Mouse (Mus musculus): ENCODE measurements around the gene Macrod2. TPM values are rescaled to one million over a fixed set of nuclear protein-coding genes. Genes with fewer than 3 reads are reported as not detected.

Gene Macrod2
- total and polyA plus RNA-seq, 2 experiments from 2014 or later: 37.3 to 67.2 TPM

- Histone ChIP-seq H3K9me3 (ENCODE audit: low read length) (no peaks in the 10 kb centered on the region), H3K4me1 (ENCODE audit: insufficient read depth, low read length) (no peaks in the 10 kb centered on the region), H3K9ac (replicated peaks; ENCODE audit: low read length, poor library complexity, severe bottlenecking) (no peak overlapping the region), H3K27ac (ENCODE audit: low read depth, low read length) (no peak overlapping the region), H3K27me3 (ENCODE audit: insufficient read depth, low read length) (no peaks in the 10 kb centered on the region), H3K4me3 (ENCODE audit: low read depth, low read length) (no peak overlapping the region), H3K36me3 (ENCODE audit: insufficient read depth, low read length) (no peaks in the 10 kb centered on the region), H3K4me2 (ENCODE audit: low read depth, low read length, poor library complexity, severe bottlenecking) (peak overlapping the region; percentile 28; the same call in 1 of the 2 replicates)
- ATAC-seq (ENCODE audit: low FRiP score): no peak
- no peak for TF ChIP-seq CTCF (IDR thresholded peaks at IDR 0.05)
- no peak for DNase-seq (ENCODE audit: low spot score)
- 25% methylated on average over 8 of the region's 8 CpGs for WGBS
Measured at GRCm38 (mm10) chr2:140533621-140534020, 138.5 kb downstream of the Macrod2 start.

- H3K36me3 ChIP-seq (ENCODE audit: insufficient read depth, low read length): no peaks in the 10 kb centered on the region
- H3K4me2 ChIP-seq (ENCODE audit: low read depth, low read length, poor library complexity, severe bottlenecking): no peak overlapping the region
- no peaks in the 10 kb centered on the region for H3K27me3 ChIP-seq (ENCODE audit: insufficient read depth, low read length)
- DNase-seq (ENCODE audit: low spot score): no peak
- H3K9ac ChIP-seq (replicated peaks; ENCODE audit: low read length, poor library complexity, severe bottlenecking): no peak overlapping the region
- no peak overlapping the region for H3K27ac ChIP-seq (ENCODE audit: low read depth, low read length)
- WGBS: 89% methylated on average over 3 of the region's 3 CpGs
- TF ChIP-seq CTCF (IDR thresholded peaks at IDR 0.05): no peak
- no peaks in the 10 kb centered on the region for H3K4me1 ChIP-seq (ENCODE audit: insufficient read depth, low read length)
- no peak overlapping the region for H3K4me3 ChIP-seq (ENCODE audit: low read depth, low read length)
- no peak for ATAC-seq (ENCODE audit: low FRiP score)
- H3K9me3 ChIP-seq (ENCODE audit: low read length): no peaks in the 10 kb centered on the region
Measured at GRCm38 (mm10) chr2:140534583-140534982, 139.5 kb downstream of the Macrod2 start.

- WGBS: 97% methylated on average over 5 of the region's 5 CpGs
- Histone ChIP-seq H3K9ac (replicated peaks; ENCODE audit: low read length, poor library complexity, severe bottlenecking) (no peak overlapping the region), H3K27me3 (ENCODE audit: insufficient read depth, low read length) (no peaks in the 10 kb centered on the region), H3K27ac (ENCODE audit: low read depth, low read length) (no peak overlapping the region), H3K9me3 (ENCODE audit: low read length) (no peaks in the 10 kb centered on the region), H3K4me1 (ENCODE audit: insufficient read depth, low read length) (no peaks in the 10 kb centered on the region), H3K36me3 (ENCODE audit: insufficient read depth, low read length) (no peaks in the 10 kb centered on the region), H3K4me2 (ENCODE audit: low read depth, low read length, poor library complexity, severe bottlenecking) (no peak overlapping the region), H3K4me3 (ENCODE audit: low read depth, low read length) (no peak overlapping the region)
- DNase-seq (ENCODE audit: low spot score) (no peak), ATAC-seq (ENCODE audit: low FRiP score) (no peak)
- TF ChIP-seq CTCF (IDR thresholded peaks at IDR 0.05): no peak
Measured at GRCm38 (mm10) chr2:140535832-140536571, 140.9 kb downstream of the Macrod2 start.

- H3K9ac ChIP-seq (replicated peaks; ENCODE audit: low read length, poor library complexity, severe bottlenecking): no peak overlapping the region
- no peak for ATAC-seq (ENCODE audit: low FRiP score)
- H3K4me3 ChIP-seq (ENCODE audit: low read depth, low read length): no peak overlapping the region
- H3K36me3 ChIP-seq (ENCODE audit: insufficient read depth, low read length): no peaks in the 10 kb centered on the region
- no peak for DNase-seq (ENCODE audit: low spot score)
- WGBS: 87% methylated on average over 2 of the region's 2 CpGs
- no peaks in the 10 kb centered on the region for H3K27me3 ChIP-seq (ENCODE audit: insufficient read depth, low read length)
- H3K27ac ChIP-seq (ENCODE audit: low read depth, low read length): no peak overlapping the region
- no peaks in the 10 kb centered on the region for H3K4me1 ChIP-seq (ENCODE audit: insufficient read depth, low read length)
- TF ChIP-seq CTCF (IDR thresholded peaks at IDR 0.05): no peak
- no peaks in the 10 kb centered on the region for H3K9me3 ChIP-seq (ENCODE audit: low read length)
- no peak overlapping the region for H3K4me2 ChIP-seq (ENCODE audit: low read depth, low read length, poor library complexity, severe bottlenecking)
Measured at GRCm38 (mm10) chr2:140549286-140549685, 154.2 kb downstream of the Macrod2 start.

GRCm38 (mm10) chr2:140561426-140561825, 166.3 kb downstream of the Macrod2 start:
- Histone ChIP-seq H3K27me3 (ENCODE audit: insufficient read depth, low read length) (no peaks in the 10 kb centered on the region), H3K9ac (replicated peaks; ENCODE audit: low read length, poor library complexity, severe bottlenecking) (no peak overlapping the region), H3K4me3 (ENCODE audit: low read depth, low read length) (no peak overlapping the region), H3K9me3 (ENCODE audit: low read length) (no peaks in the 10 kb centered on the region), H3K27ac (ENCODE audit: low read depth, low read length) (no peak overlapping the region), H3K4me2 (ENCODE audit: low read depth, low read length, poor library complexity, severe bottlenecking) (no peak overlapping the region), H3K36me3 (ENCODE audit: insufficient read depth, low read length) (no peaks in the 10 kb centered on the region), H3K4me1 (ENCODE audit: insufficient read depth, low read length) (no peaks in the 10 kb centered on the region)
- no peak for DNase-seq (ENCODE audit: low spot score)
- 87% methylated on average over 2 of the region's 2 CpGs for WGBS
- ATAC-seq (ENCODE audit: low FRiP score): no peak
- TF ChIP-seq CTCF (IDR thresholded peaks at IDR 0.05): no peak

GRCm38 (mm10) chr2:140570874-140571273, 175.8 kb downstream of the Macrod2 start:
- Histone ChIP-seq H3K36me3 (ENCODE audit: insufficient read depth, low read length) (no peaks in the 10 kb centered on the region), H3K4me3 (ENCODE audit: low read depth, low read length) (no peak overlapping the region), H3K9me3 (ENCODE audit: low read length) (no peaks in the 10 kb centered on the region), H3K27me3 (ENCODE audit: insufficient read depth, low read length) (no peaks in the 10 kb centered on the region), H3K4me1 (ENCODE audit: insufficient read depth, low read length) (no peaks in the 10 kb centered on the region), H3K4me2 (ENCODE audit: low read depth, low read length, poor library complexity, severe bottlenecking) (no peak overlapping the region), H3K27ac (ENCODE audit: low read depth, low read length) (no peak overlapping the region), H3K9ac (replicated peaks; ENCODE audit: low read length, poor library complexity, severe bottlenecking) (no peak overlapping the region)
- ATAC-seq (ENCODE audit: low FRiP score) (no peak), DNase-seq (ENCODE audit: low spot score) (no peak)
- no peak for TF ChIP-seq CTCF (IDR thresholded peaks at IDR 0.05)
- 89% methylated on average over 6 of the region's 6 CpGs for WGBS

Measured in midbrain, postnatal 0 days (tissue).